Mouse (Mus musculus) E14TG2a.4 (cell line): Measurements from ENCODE around the gene 1700001P01Rik.

Experiments
- H3K27me3 ChIP-seq: 2 replicates; pipeline ENCODE4 v1.6.1; 2014; ENCODE audit warnings: low read length, control low read depth; ENCODE audit not compliant: insufficient read depth
- H3K36me3 ChIP-seq: 2 replicates; pipeline ENCODE4 v1.6.1; 2014; ENCODE audit warnings: low read length, control low read depth; ENCODE audit not compliant: insufficient read depth
- H3K4me1 ChIP-seq: replicated peaks from 2 replicates; pipeline ENCODE4 v1.6.1; 2014; ENCODE audit warnings: low read depth, low read length, control low read depth
- H3K4me3 ChIP-seq: replicated peaks from 2 replicates; pipeline ENCODE4 v1.5.1; 2014; ENCODE audit warnings: mild to moderate bottlenecking, low read length
- H3K9me3 ChIP-seq: 2 replicates; pipeline ENCODE4 v1.6.1; 2014; ENCODE audit warnings: low read length, control low read depth
- CTCF ChIP-seq: conservative IDR thresholded peaks from 2 replicates; pipeline ENCODE4 v1.5.1; 2014; ENCODE audit warnings: low read length
- NANOG ChIP-seq: IDR thresholded peaks from 2 replicates; pipeline ENCODE4 v1.6.1; 2014; ENCODE audit warnings: borderline replicate concordance, low read length, mixed read lengths
- POU5F1 ChIP-seq: IDR thresholded peaks from 2 replicates; pipeline ENCODE4 v1.6.1; 2014; ENCODE audit warnings: low read length, borderline replicate concordance

Gene 1700001P01Rik

DNA sequence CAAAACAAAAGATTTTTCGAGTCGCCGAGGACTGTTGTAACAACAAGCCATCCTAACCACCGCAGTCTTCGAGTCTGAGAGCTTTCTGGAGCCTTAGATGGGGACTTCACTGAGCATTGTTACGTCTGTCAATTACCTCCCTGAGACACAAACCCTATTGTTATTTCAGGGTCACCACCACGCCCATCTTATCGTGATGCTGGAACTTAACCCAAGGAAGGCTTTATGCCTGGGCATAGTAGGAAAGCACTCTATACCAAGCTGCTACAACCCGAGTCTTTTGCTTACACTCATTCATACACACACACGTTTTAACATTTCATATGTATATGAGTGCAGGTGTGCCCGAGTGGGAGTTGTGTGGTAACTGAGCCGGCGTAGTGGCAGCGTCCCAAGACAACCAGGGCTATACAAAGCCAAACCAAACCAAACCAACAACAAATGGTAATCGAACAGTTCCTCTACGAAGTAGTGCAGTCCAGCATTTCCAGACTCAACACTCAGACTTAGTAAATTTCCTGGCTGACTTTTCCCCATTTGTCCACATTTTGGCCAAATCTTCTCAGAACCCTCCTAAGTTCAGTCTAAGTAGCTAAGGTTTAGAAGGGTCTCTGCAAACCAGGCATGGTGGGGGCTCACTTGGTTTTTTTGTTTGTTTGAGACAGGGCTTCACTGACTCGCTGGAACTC is at the start of gene 1700001P01Rik:
TSS of gene 1700001P01Rik (minus strand) at position 111 of the 689 bp plus-strand sequence.
- Histone ChIP-seq H3K4me1 (peaks cover 75% of the 10 kb centered on the region), H3K9me3 (no peaks in the 10 kb centered on the region), H3K4me3 (peak within 1 kb of the TSS; percentile 49), H3K36me3 (peaks cover 68% of the 10 kb centered on the region), H3K27me3 (no peaks in the 10 kb centered on the region)
- TF ChIP-seq POU5F1 (no peak), NANOG (peak; percentile 24; the same call in 1 of the 2 replicates)

DNA sequence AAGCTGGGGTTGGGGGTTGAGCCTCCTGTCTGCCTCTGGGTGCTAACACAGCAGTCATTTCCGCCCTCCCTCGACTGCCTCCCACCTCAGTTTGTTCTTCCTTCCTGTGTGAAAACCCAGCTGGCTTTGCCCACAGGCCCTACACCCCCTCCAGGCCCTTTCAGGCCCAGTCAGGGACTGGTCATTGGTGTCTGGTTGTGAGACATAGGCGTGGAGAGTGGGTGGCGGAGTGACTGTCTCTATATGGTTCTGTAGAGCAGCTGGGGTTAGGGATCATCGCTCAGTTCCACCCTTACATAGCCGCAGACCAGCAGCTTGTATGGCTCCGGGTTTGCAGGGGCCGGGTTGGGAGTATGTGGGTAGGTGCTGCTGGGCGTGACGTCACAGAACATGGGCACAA is 49.6 kb upstream of the 1700001P01Rik start:
- Histone ChIP-seq H3K9me3 (no peaks in the 10 kb centered on the region), H3K27me3 (no peaks in the 10 kb centered on the region), H3K4me3 (peak overlapping the region; percentile 57), H3K36me3 (peaks cover 97% of the 10 kb centered on the region), H3K4me1 (peaks cover 98% of the 10 kb centered on the region)
- TF ChIP-seq POU5F1 (no peak), NANOG (no peak)

DNA sequence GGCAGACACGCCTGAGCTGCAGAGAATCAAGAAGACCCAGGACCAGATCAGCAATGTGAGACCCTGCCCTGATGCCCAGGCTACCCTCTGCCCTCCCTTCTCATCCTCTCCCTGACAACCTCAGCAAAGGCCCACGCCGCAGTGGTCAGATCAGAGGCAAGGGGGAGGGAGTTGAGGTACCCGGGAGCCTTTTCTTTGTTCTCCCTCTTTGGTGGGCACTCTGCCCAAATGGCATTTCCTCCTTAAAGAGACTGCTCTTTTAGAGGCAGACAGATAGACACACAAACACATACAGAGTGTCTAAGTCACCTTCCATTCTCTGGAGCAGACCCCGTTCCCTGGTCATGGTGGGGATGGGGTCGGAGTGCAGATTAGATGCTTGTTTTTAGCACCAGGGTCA is 49.2 kb upstream of the 1700001P01Rik start:
- Histone ChIP-seq H3K9me3 (no peaks in the 10 kb centered on the region), H3K4me3 (peak overlapping the region; percentile 57), H3K36me3 (peaks cover 97% of the 10 kb centered on the region), H3K4me1 (peaks cover 98% of the 10 kb centered on the region), H3K27me3 (no peaks in the 10 kb centered on the region)
- TF ChIP-seq CTCF (no peak), POU5F1 (no peak), NANOG (no peak)

DNA sequence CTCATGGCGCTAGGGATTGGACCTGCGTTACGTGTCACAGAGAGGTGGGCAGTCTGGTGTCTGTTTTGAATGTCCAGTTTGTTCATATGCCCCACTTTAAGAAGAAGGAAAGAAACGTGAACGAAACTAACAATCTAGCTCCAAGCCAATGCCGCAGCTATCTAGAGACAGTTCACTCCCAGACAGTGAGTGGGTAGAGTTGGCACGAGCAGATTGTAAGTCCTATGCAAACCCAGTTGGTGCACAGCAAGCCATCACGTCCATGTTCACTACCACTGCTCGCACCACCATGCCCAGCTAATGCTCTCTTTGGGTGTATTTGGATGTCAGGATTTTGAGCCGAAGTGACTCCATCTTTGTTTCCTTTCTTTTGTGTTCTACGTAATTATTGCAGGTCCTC is 48.5 kb upstream of the 1700001P01Rik start:
- TF ChIP-seq NANOG (no peak), CTCF (no peak), POU5F1 (no peak)
- Histone ChIP-seq H3K36me3 (peaks cover 97% of the 10 kb centered on the region), H3K4me1 (peaks cover 98% of the 10 kb centered on the region), H3K27me3 (no peaks in the 10 kb centered on the region), H3K4me3 (no peak overlapping the region), H3K9me3 (no peaks in the 10 kb centered on the region)

DNA sequence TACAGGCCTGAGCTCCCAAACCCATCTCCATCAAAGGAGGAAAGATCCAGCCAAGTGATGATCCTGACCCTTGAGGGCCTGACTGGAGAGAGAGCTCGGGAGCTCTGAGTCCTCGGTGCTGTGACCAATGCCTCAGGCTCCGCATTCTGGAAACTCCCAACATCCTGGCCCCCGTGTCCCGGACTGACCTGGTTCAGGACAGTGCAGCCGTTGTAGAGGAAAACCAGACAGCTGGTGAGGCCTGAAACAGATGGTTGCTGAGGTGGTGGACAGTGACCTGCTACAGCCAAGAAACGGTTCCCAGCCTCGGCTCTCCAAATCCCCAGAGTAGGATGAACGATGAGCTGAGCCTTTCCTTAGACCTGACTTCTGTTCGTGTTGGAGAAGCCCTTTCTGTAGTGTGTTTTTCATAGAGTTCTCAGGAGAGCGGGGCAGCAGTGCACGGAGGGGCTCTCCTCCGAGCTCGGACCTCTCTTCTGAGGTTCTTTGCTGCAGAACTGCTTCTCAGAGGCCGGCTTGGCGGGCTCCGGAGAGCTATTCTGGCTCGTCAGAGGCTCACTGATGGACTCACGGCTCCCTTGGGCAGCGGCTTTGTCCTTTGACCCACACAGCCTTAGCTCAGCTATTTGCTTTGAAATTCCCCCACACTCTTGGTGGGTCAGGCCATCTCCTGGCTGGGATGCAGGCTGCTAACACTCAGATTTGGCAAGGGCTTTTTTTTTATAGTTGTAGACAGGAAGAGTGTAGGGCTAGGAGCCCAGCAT is 47.3 kb upstream of the 1700001P01Rik start:
- Histone ChIP-seq H3K4me3 (no peak overlapping the region), H3K4me1 (peaks cover 98% of the 10 kb centered on the region), H3K36me3 (peaks cover 97% of the 10 kb centered on the region), H3K27me3 (no peaks in the 10 kb centered on the region), H3K9me3 (no peaks in the 10 kb centered on the region)
- TF ChIP-seq CTCF, result no peak
- TF ChIP-seq POU5F1, result no peak
- no peak for TF ChIP-seq NANOG

DNA sequence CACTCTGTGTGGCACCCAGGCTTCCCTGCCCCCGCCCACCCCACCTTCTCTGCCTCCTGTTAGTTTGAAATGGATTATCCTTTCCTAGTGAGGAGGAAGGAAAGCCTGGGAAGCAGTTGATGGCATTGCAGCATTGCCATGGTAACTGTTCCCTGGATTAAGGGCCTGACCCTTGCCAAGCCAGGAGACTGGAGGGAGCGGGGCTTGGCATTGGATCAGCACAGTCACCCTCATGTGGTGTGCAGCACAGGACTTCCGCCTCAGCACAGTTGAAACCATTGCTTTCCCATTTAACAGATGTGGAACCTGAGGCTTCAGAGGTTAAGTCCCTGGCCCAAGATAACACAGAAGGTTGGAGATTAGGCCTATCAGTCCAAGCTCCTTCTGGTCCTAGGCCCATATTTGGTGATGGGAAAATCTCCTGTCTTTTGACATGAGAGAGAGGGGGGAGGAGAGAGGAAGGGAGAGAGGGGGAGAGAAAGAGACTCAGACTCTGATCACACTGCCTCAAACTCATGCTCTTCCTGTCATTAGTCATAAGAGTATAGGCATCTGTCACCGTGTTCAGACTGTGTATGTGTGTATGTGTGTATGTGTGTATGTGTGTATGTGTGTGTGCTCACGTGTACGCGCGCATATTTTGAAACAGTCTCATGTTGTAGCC is 45.8 kb upstream of the 1700001P01Rik start:
- Histone ChIP-seq H3K27me3 (no peaks in the 10 kb centered on the region), H3K4me1 (peaks cover 98% of the 10 kb centered on the region), H3K4me3 (0 out of 2 replicates have a peak overlapping the region, but pooled peaks have one; percentile 3), H3K36me3 (peaks cover 97% of the 10 kb centered on the region), H3K9me3 (no peaks in the 10 kb centered on the region)
- no peak for TF ChIP-seq POU5F1
- no peak for TF ChIP-seq CTCF
- no peak for TF ChIP-seq NANOG

DNA sequence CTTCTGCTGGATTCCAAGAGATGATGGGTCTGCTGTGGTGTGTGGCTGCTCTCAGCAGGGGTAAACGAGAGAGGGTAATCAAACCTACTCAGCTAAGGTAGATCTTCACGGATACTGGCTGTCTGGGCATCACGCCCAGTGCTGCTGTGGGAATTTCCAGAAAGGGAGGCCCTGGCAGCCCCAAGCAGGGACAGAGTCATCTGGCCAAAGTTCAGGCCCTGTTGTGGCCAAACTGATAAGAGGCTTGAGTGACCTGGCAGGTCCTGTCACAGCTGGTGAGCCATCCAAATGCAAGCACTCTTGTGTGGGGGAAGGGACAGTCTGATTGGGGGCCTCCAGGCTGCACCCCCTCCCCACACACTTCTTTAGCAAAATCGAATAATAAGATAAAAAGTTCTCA is 45.1 kb upstream of the 1700001P01Rik start:
- peaks cover 98% of the 10 kb centered on the region for H3K4me1 ChIP-seq
- peaks cover 98% of the 10 kb centered on the region for H3K36me3 ChIP-seq
- TF ChIP-seq CTCF (no peak), POU5F1 (no peak), NANOG (no peak)
- H3K27me3 ChIP-seq, result no peaks in the 10 kb centered on the region
- H3K9me3 ChIP-seq, result no peaks in the 10 kb centered on the region
- H3K4me3 ChIP-seq, result no peak overlapping the region

DNA sequence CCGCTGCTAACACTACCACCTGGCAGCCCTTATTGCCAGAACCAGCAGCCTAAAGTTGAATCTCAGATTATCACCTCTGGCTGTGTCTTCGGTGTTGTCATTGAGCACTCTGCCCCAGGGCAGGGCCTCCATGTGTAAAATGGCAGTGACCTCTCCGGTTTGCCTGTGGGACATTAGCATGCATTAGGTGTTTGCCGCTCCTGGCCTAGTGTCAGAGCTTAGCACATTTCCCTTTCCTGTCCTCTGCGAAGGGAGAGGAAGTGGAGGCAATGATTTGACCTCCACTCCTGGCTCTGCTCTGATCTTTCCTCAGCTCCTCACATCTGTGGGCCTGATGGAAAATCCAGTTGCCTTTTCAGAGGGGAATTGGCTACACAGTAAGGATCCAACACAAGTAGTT is 44.2 kb upstream of the 1700001P01Rik start:
- H3K36me3 ChIP-seq, result peaks cover 98% of the 10 kb centered on the region
- H3K27me3 ChIP-seq, result no peaks in the 10 kb centered on the region
- TF ChIP-seq POU5F1 (no peak), NANOG (no peak), CTCF (no peak)
- H3K9me3 ChIP-seq, result no peaks in the 10 kb centered on the region
- H3K4me1 ChIP-seq, result peaks cover 98% of the 10 kb centered on the region
- H3K4me3 ChIP-seq, result no peak overlapping the region; the same call in 1 of the 2 replicates

DNA sequence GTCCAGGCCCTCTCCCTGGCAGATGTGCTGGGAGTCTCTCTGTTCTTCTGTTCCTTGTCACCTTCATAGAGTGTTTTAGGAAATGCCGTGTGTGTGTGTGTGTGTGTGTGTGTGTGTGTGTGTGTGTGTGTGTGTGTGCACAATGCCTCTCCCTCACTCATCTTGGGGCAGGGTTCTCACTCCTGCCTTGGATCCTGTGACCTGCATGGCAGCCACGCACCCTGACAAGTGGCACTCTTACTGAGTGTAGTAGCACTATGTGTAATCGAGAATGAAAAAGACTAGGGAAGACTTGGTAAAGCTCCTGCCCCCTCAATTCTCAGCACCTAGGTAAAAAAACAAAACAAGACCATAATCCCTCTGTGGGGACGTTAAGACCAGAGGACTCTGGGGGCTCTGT is 43.4 kb upstream of the 1700001P01Rik start:
- peaks cover 98% of the 10 kb centered on the region for H3K4me1 ChIP-seq
- H3K9me3 ChIP-seq, result no peaks in the 10 kb centered on the region
- no peaks in the 10 kb centered on the region for H3K27me3 ChIP-seq
- TF ChIP-seq POU5F1 (no peak), NANOG (no peak), CTCF (no peak)
- H3K4me3 ChIP-seq, result peak overlapping the region; percentile 54; the same call in 1 of the 2 replicates
- peaks cover 98% of the 10 kb centered on the region for H3K36me3 ChIP-seq
